Comparison of ENCODE assay signal across 14 mouse cellular contexts in genomic region chr19:4297851-4298250, GRCm38 (mm10). TPM values are rescaled to one million over a fixed set of nuclear protein-coding genes. Genes with fewer than 3 reads are reported as not detected.
DNase-seq lines count a peak whose midpoint lies in the region; ATAC-seq and TF ChIP-seq lines count a peak whose summit lies in the region.
"Had no signal": no experiment of that assay in that cellular context is flagged by ENCODE, and none has a peak within 500 bp of the region (broad histone marks: within the 10 kb centered on the region; RNA-seq: fewer than 3 reads in every experiment).

No protein-coding gene starts in this region.

- TF ChIP-seq CTCF in left cerebral cortex, adult 2 months (IDR thresholded peaks at IDR 0.05), result peak; percentile 13
- TF ChIP-seq CTCF in E14TG2a.4 (conservative IDR thresholded peaks at IDR 0.05; ENCODE audit: low read length), result no peak; the same call in 1 of the 2 replicates

- no peak overlapping the region for H3K27ac ChIP-seq in left cerebral cortex, adult 2 months
- H3K27ac ChIP-seq in macrophage, result peak overlapping the region; percentile 96
- no peak overlapping the region for H3K27ac ChIP-seq in heart, embryonic 12.5 days (ENCODE audit: poor library complexity, severe bottlenecking)
- H3K27ac ChIP-seq: hindbrain, postnatal 0 days had no signal

- 58% methylated on average over 5 of the region's 5 CpGs for WGBS in macrophage (ENCODE audit: missing documents)
- 84% methylated on average over 5 of the region's 5 CpGs for WGBS in heart, embryonic 12.5 days

- no peaks in the 10 kb centered on the region for H3K27me3 ChIP-seq in E14TG2a.4 (ENCODE audit: insufficient read depth, low read length)
- H3K27me3 ChIP-seq in heart, embryonic 12.5 days (replicated peaks), result no peaks in the 10 kb centered on the region

- peaks cover 99% of the 10 kb centered on the region for H3K4me1 ChIP-seq in E14TG2a.4 (replicated peaks; ENCODE audit: low read depth, low read length)
- peaks cover 60% of the 10 kb centered on the region for H3K4me1 ChIP-seq in heart, embryonic 12.5 days (replicated peaks)

- H3K9ac ChIP-seq in heart, embryonic 12.5 days, result no peak overlapping the region

- intact Hi-C loops in left cerebral cortex, adult 2 months (cut with DNase I), result no loop called here
- intact Hi-C loops in left cerebral cortex, postnatal 4 days (cut with DNase I), result no loop called here

- H3K36me3 ChIP-seq in E14TG2a.4 (ENCODE audit: insufficient read depth, low read length) (peaks cover 27% of the 10 kb centered on the region), macrophage (ENCODE audit: inconsistent target) (peaks cover 3% of the 10 kb centered on the region)
- H3K36me3 ChIP-seq in heart, embryonic 12.5 days, result peaks cover 12% of the 10 kb centered on the region; the same call in 1 of the 2 replicates

- H3K9me3 ChIP-seq in E14TG2a.4 (ENCODE audit: low read length), result no peaks in the 10 kb centered on the region
- no peaks in the 10 kb centered on the region for H3K9me3 ChIP-seq in heart, embryonic 12.5 days (replicated peaks)

- peaks cover 100% of the 10 kb centered on the region for H3K79me2 ChIP-seq in macrophage (ENCODE audit: inconsistent target)

- ATAC-seq in heart, embryonic 12.5 days (ENCODE audit: insufficient number of reproducible peaks, low FRiP score), result no peak
- ATAC-seq: hindbrain, postnatal 0 days had no signal

- no peak overlapping the region for H3K4me2 ChIP-seq in heart, embryonic 12.5 days

- no peak overlapping the region for H3K4me3 ChIP-seq in left cerebral cortex, adult 2 months
- peak overlapping the region; percentile 29; the same call in 1 of the 2 replicates for H3K4me3 ChIP-seq in E14TG2a.4 (replicated peaks; ENCODE audit: low read length)
- H3K4me3 ChIP-seq in macrophage (ENCODE audit: inconsistent target), result no peak overlapping the region
- H3K4me3 ChIP-seq in heart, embryonic 12.5 days, result no peak overlapping the region
- H3K4me3 ChIP-seq: myocyte had no signal

- no peak for DNase-seq in left cerebral cortex, adult 2 months (ENCODE audit: extremely low spot score in 1 of 2, low spot score in 2 of 2)
- DNase-seq in left cerebral cortex, postnatal 4 days, result no peak
- peak; percentile 47 for DNase-seq in A20 (ENCODE audit: low read depth, low spot score)
- no peak for DNase-seq in layer of hippocampus, postnatal 36 days
- DNase-seq: cerebellum, adult 11 months; embryo, embryonic 11 days; gastrocnemius, postnatal 25 days; heart, postnatal 10 days; kidney, postnatal 36 days had no signal

RNA-seq across cellular contexts. Expression of gene Grk2, which starts 8.2 kb away (rescaled TPM):
- 100 to 1,000 TPM; 236 to 248 TPM for total RNA-seq in left cerebral cortex, adult 2 months (2021)
- 100 to 1,000 TPM; 143 to 167 TPM for total RNA-seq in left cerebral cortex, postnatal 4 days (2021)
- total RNA-seq in macrophage (2018; cell fraction: chromatin; rRNA removed), result 100 to 1,000 TPM in 22 of 26 experiments, 10 to 100 TPM in 4; 41.9 to 659 (median 281) TPM
- 100 to 1,000 TPM; 101 to 237 (median 164) TPM for total RNA-seq in macrophage (2018; cell fraction: cytosol; rRNA removed)
- 100 to 1,000 TPM in 22 of 26 experiments, 10 to 100 TPM in 4; 56.2 to 342 (median 204) TPM for total RNA-seq in macrophage (2018; cell fraction: nucleus; rRNA removed)
- polyA plus RNA-seq in macrophage (2018), result 131 to 143 TPM (median 139 TPM) in 3 replicates
- 100 to 1,000 TPM; 195 to 208 TPM for total RNA-seq in layer of hippocampus, postnatal 36 days (2021)
- polyA plus RNA-seq in heart, embryonic 12.5 days (2016; fragmentation: Nextera tagmentation; extraction: Ambion mirVana), result 12.6 and 15.6 TPM in 2 replicates

RNA-seq across cellular contexts. Expression of gene Ankrd13d, which starts 14.9 kb away (rescaled TPM):
- 10 to 100 TPM; 68.7 to 75.0 TPM for total RNA-seq in left cerebral cortex, adult 2 months (2021)
- total RNA-seq in left cerebral cortex, postnatal 4 days (2021), result 10 to 100 TPM; 98.4 to 99.3 TPM
- total RNA-seq in macrophage (2018; cell fraction: chromatin; rRNA removed), result 10 to 100 TPM in 24 of 26 experiments, 1 to 10 TPM in 2; 4.3 to 65.5 (median 36.8) TPM
- total RNA-seq in macrophage (2018; cell fraction: cytosol; rRNA removed), result 10 to 100 TPM in 2 of 26 experiments, 1 to 10 TPM in 24; 3.6 to 10.8 (median 7.2) TPM
- 10 to 100 TPM in 20 of 26 experiments, 1 to 10 TPM in 6; 5.6 to 36.3 (median 20.3) TPM for total RNA-seq in macrophage (2018; cell fraction: nucleus; rRNA removed)
- 3.2 to 8.1 TPM (median 5.6 TPM) in 3 replicates for polyA plus RNA-seq in macrophage (2018)
- 10 to 100 TPM; 65.2 to 66.9 TPM for total RNA-seq in layer of hippocampus, postnatal 36 days (2021)
- polyA plus RNA-seq in heart, embryonic 12.5 days (2016; fragmentation: Nextera tagmentation; extraction: Ambion mirVana), result 1.6 and 2.0 TPM in 2 replicates

RNA-seq across cellular contexts. Expression of gene Ssh3, which starts 28.9 kb away (rescaled TPM):
- total RNA-seq in left cerebral cortex, adult 2 months (2021), result 10 to 100 TPM; 60.9 to 72.6 TPM
- total RNA-seq in left cerebral cortex, postnatal 4 days (2021), result 10 to 100 TPM; 71.0 to 74.6 TPM
- 100 to 1,000 TPM; 162 to 687 (median 390) TPM for total RNA-seq in macrophage (2018; cell fraction: chromatin; rRNA removed)
- total RNA-seq in macrophage (2018; cell fraction: cytosol; rRNA removed), result 10 to 100 TPM; 40.4 to 92.6 (median 62.0) TPM
- 100 to 1,000 TPM; 117 to 367 (median 243) TPM for total RNA-seq in macrophage (2018; cell fraction: nucleus; rRNA removed)
- polyA plus RNA-seq in macrophage (2018), result 32.6 to 83.1 TPM (median 36.6 TPM) in 3 replicates
- 10 to 100 TPM; 53.4 to 59.5 TPM for total RNA-seq in layer of hippocampus, postnatal 36 days (2021)
- 4.5 and 4.7 TPM in 2 replicates for polyA plus RNA-seq in heart, embryonic 12.5 days (2016; fragmentation: Nextera tagmentation; extraction: Ambion mirVana)
